Mouse (Mus musculus): ENCODE results near the gene Rprml. TPM values are rescaled to one million over a fixed set of nuclear protein-coding genes. Genes with fewer than 3 reads are reported as not detected.

Rprml gene
- total RNA-seq, 1 experiment = 0.49 TPM

- H3K36me3 ChIP-seq (ENCODE audit: control insufficient read depth, insufficient read depth, low read length, poor library complexity, severe bottlenecking) = no peaks in the 10 kb centered on the region
- H3K9me3 ChIP-seq (ENCODE audit: control insufficient read depth, insufficient read depth, low read depth, low read length) = no peaks in the 10 kb centered on the region
- DNase-seq (ENCODE audit: low read depth, low spot score) = no peak
- TF ChIP-seq HCFC1 (IDR thresholded peaks at IDR 0.05; ENCODE audit: borderline replicate concordance, insufficient read depth, low read length) = no peak
- TF ChIP-seq ZNF384 (IDR thresholded peaks at IDR 0.05; ENCODE audit: low read depth, low read length) = no peak
- no peak for TF ChIP-seq ZC3H11A (IDR thresholded peaks at IDR 0.05; ENCODE audit: borderline replicate concordance, low read depth, low read length)
- no peak for TF ChIP-seq CHD2 (IDR thresholded peaks at IDR 0.05; ENCODE audit: low read depth, low read length)
- no peak for TF ChIP-seq MAFK (IDR thresholded peaks at IDR 0.05; ENCODE audit: insufficient read depth, low read depth, low read length)
- 0 out of 4 replicates have a peak, but pooled peaks cover 0 to 2% of the 10 kb centered on the region in 2 experiments for H3K4me1 ChIP-seq (ENCODE audit: control insufficient read depth in 2 of 2, insufficient read depth in 2 of 2, low read length in 2 of 2, poor library complexity in 1 of 2)
- in situ Hi-C loops (cut with MboI; ENCODE audit: low sequenced_read_pairs in 2 of 2, unreplicated experiment in 2 of 2) = no loop called here
- no peak overlapping the region for H3K27ac ChIP-seq (ENCODE audit: insufficient read depth, low read depth, low read length, poor library complexity, severe bottlenecking)
- no peak overlapping the region for H3K4me3 ChIP-seq (ENCODE audit: insufficient read depth in 1 of 2, low read depth in 1 of 2, low read length in 2 of 2, poor library complexity in 1 of 2, severe bottlenecking in 1 of 2)
- no peak overlapping the region for H3K9ac ChIP-seq (ENCODE audit: insufficient read depth, low read depth, low read length, poor library complexity, severe bottlenecking)
Measured at GRCm38 (mm10) chr11:103663119-103663518, 13.7 kb downstream of the Rprml start.

GRCm38 (mm10) chr11:103665695-103666094, 16.3 kb downstream of the Rprml start:
- in situ Hi-C loops (cut with MboI; ENCODE audit: low sequenced_read_pairs in 2 of 2, unreplicated experiment in 2 of 2) = no loop called here

GRCm38 (mm10) chr11:103666181-103666906, 17.0 kb downstream of the Rprml start:
- Histone ChIP-seq H3K36me3 (ENCODE audit: control insufficient read depth, insufficient read depth, low read length, poor library complexity, severe bottlenecking) (no peaks in the 10 kb centered on the region), H3K4me3 (ENCODE audit: insufficient read depth in 1 of 2, low read depth in 1 of 2, low read length in 2 of 2, poor library complexity in 1 of 2, severe bottlenecking in 1 of 2) (no peak overlapping the region), H3K4me1 (ENCODE audit: control insufficient read depth in 2 of 2, insufficient read depth in 2 of 2, low read length in 2 of 2, poor library complexity in 1 of 2) (0 out of 4 replicates have a peak, but pooled peaks cover 0 to 2% of the 10 kb centered on the region in 2 experiments), H3K9ac (ENCODE audit: insufficient read depth, low read depth, low read length, poor library complexity, severe bottlenecking) (no peak overlapping the region), H3K9me3 (ENCODE audit: control insufficient read depth, insufficient read depth, low read depth, low read length) (no peaks in the 10 kb centered on the region), H3K27ac (ENCODE audit: insufficient read depth, low read depth, low read length, poor library complexity, severe bottlenecking) (no peak overlapping the region)
- no peak for DNase-seq (ENCODE audit: low read depth, low spot score)
- TF ChIP-seq MAFK (IDR thresholded peaks at IDR 0.05; ENCODE audit: insufficient read depth, low read depth, low read length) (no peak), CHD2 (IDR thresholded peaks at IDR 0.05; ENCODE audit: low read depth, low read length) (no peak), HCFC1 (IDR thresholded peaks at IDR 0.05; ENCODE audit: borderline replicate concordance, insufficient read depth, low read length) (no peak), ZNF384 (IDR thresholded peaks at IDR 0.05; ENCODE audit: low read depth, low read length) (no peak), ZC3H11A (IDR thresholded peaks at IDR 0.05; ENCODE audit: borderline replicate concordance, low read depth, low read length) (no peak)
- in situ Hi-C loops (cut with MboI; ENCODE audit: low sequenced_read_pairs in 2 of 2, unreplicated experiment in 2 of 2) = no loop called here

More at GRCm38 (mm10) chr11:103665695-103666094, 16.3 kb downstream of the Rprml start:
- H3K27ac ChIP-seq (ENCODE audit: insufficient read depth, low read depth, low read length, poor library complexity, severe bottlenecking) = no peak overlapping the region
- H3K9ac ChIP-seq (ENCODE audit: insufficient read depth, low read depth, low read length, poor library complexity, severe bottlenecking) = no peak overlapping the region
- no peak overlapping the region for H3K4me3 ChIP-seq (ENCODE audit: insufficient read depth in 1 of 2, low read depth in 1 of 2, low read length in 2 of 2, poor library complexity in 1 of 2, severe bottlenecking in 1 of 2)
- TF ChIP-seq MAFK (IDR thresholded peaks at IDR 0.05; ENCODE audit: insufficient read depth, low read depth, low read length) (no peak), ZNF384 (IDR thresholded peaks at IDR 0.05; ENCODE audit: low read depth, low read length) (no peak), ZC3H11A (IDR thresholded peaks at IDR 0.05; ENCODE audit: borderline replicate concordance, low read depth, low read length) (no peak), CHD2 (IDR thresholded peaks at IDR 0.05; ENCODE audit: low read depth, low read length) (no peak), HCFC1 (IDR thresholded peaks at IDR 0.05; ENCODE audit: borderline replicate concordance, insufficient read depth, low read length) (no peak)
- 0 out of 4 replicates have a peak, but pooled peaks cover 0 to 2% of the 10 kb centered on the region in 2 experiments for H3K4me1 ChIP-seq (ENCODE audit: control insufficient read depth in 2 of 2, insufficient read depth in 2 of 2, low read length in 2 of 2, poor library complexity in 1 of 2)
- H3K36me3 ChIP-seq (ENCODE audit: control insufficient read depth, insufficient read depth, low read length, poor library complexity, severe bottlenecking) = no peaks in the 10 kb centered on the region
- no peak for DNase-seq (ENCODE audit: low read depth, low spot score)
- H3K9me3 ChIP-seq (ENCODE audit: control insufficient read depth, insufficient read depth, low read depth, low read length) = no peaks in the 10 kb centered on the region

GRCm38 (mm10) chr11:103666907-103667426, 17.6 kb downstream of the Rprml start:
- H3K9me3 ChIP-seq (ENCODE audit: control insufficient read depth, insufficient read depth, low read depth, low read length) = no peaks in the 10 kb centered on the region
- H3K4me1 ChIP-seq (ENCODE audit: control insufficient read depth in 2 of 2, insufficient read depth in 2 of 2, low read length in 2 of 2, poor library complexity in 1 of 2) = 0 out of 4 replicates have a peak, but pooled peaks cover 0 to under 1% of the 10 kb centered on the region in 2 experiments
- in situ Hi-C loops (cut with MboI; ENCODE audit: low sequenced_read_pairs in 2 of 2, unreplicated experiment in 2 of 2) = no loop called here
- TF ChIP-seq ZC3H11A (IDR thresholded peaks at IDR 0.05; ENCODE audit: borderline replicate concordance, low read depth, low read length) = no peak
- H3K9ac ChIP-seq (ENCODE audit: insufficient read depth, low read depth, low read length, poor library complexity, severe bottlenecking) = no peak overlapping the region
- H3K27ac ChIP-seq (ENCODE audit: insufficient read depth, low read depth, low read length, poor library complexity, severe bottlenecking) = no peak overlapping the region
- no peak for DNase-seq (ENCODE audit: low read depth, low spot score)
- H3K4me3 ChIP-seq (ENCODE audit: insufficient read depth in 1 of 2, low read depth in 1 of 2, low read length in 2 of 2, poor library complexity in 1 of 2, severe bottlenecking in 1 of 2) = no peak overlapping the region
- H3K36me3 ChIP-seq (ENCODE audit: control insufficient read depth, insufficient read depth, low read length, poor library complexity, severe bottlenecking) = no peaks in the 10 kb centered on the region
